Mouse (Mus musculus) frontal cortex, adult 2 months (tissue): ENCODE data around the gene Olfr23. TPM values are rescaled to one million over a fixed set of nuclear protein-coding genes. Genes with fewer than 3 reads are reported as not detected.
"Not testable (repeated sequence)": the region's sequence is repeated elsewhere in the genome, so short reads cannot be mapped to it uniquely, and the experiment has no call there.

Experiments used
- DNase-seq, 2 experiments: peaks; one replicate each; pipeline ENCODE4 v3.0.0; 2022; ENCODE audit warnings: low spot score in 1 of 2; ENCODE audit errors: extremely low spot score in 1 of 2
- polyA plus RNA-seq: library from polyadenylated mRNA; depleted of rRNA; stranded (reverse); fragments of >200 nt; gene quantifications from 2 replicates; pipeline ENCODE4 v1.2.3, GENCODE M21; 2012; rRNA removed

Olfr23 gene
- polyA plus RNA-seq, result not detected in 2 replicates

- no peak for DNase-seq
Observed at GRCm38 (mm10) chr11:73936377-73936776, at the start of gene Olfr23. TSS of gene Olfr23 (plus strand) at chr11:73936677.

DNA sequence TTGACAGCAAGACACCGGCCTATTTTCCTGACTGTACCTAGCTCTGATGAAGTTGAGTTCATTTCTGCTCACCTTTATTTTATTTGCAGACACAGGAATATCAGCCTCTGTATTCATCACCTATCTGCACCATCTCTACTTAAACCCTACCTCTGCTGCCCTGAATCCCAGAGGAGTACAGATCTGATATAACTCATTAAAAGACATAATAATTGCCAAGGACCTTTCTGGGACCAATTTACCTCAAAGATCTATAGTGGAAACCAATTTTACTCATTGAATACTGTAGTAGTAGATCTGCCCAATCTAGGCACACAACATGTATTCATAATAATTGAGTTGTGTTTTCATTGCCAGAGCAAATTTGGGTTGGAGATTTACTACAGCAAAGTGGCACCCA lies 45.8 kb upstream of the Olfr23 start, which contains the start of gene Olfr394:
Gene Olfr394 (minus strand): TSS at position 101 of the 400 bp plus-strand sequence.
- DNase-seq, result no peak

- DNase-seq, result not testable (repeated sequence)
Observed at GRCm38 (mm10) chr11:73909199-73909598, 27.3 kb upstream of the Olfr23 start, which contains the start of gene Olfr395. TSS of gene Olfr395 (minus strand) at chr11:73909299.

DNA sequence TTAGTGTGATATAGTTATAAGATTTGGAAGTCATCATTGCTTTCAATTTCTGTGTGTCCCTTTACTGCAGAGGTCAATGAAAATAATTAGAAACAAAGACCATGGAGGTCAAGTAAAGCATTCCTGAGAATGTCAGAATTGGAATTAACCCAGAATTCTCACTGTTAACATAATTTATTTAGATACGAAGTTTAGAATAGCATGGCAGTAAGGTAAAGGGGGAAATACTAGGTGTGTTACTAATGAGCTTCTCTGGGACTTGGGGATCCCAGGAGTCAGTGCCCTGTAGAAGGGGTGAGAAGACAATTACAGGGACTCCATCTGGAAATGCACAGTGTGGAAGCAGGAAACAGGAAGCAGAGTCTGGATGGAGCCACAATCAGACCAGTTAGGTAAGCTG lies 24.0 kb downstream of the Olfr23 start, which contains the start of gene Olfr397:
Gene Olfr397 (plus strand): TSS at position 301 of the 400 bp plus-strand sequence.
- DNase-seq, result no peak

GRCm38 (mm10) chr11:73990307-73990706 lies 53.8 kb downstream of the Olfr23 start, which contains the start of gene Olfr398:
TSS of gene Olfr398 (minus strand) at chr11:73990407.
- no peak for DNase-seq

Other genes with a start within 250 kb of the Olfr23 start
- not detected in 2 replicates for gene Zfp735, start 247.9 kb upstream of the Olfr23 start, polyA plus RNA-seq
- gene Olfr389, start 156.0 kb upstream of the Olfr23 start, polyA plus RNA-seq, result not detected in 2 replicates
- not detected in 2 replicates for gene Olfr390, start 153.7 kb upstream of the Olfr23 start, polyA plus RNA-seq
- gene Olfr391-ps, start 133.6 kb upstream of the Olfr23 start, polyA plus RNA-seq, result not detected in 2 replicates
- 0.02 TPM in 1 of 2 replicates, not detected in the other for gene Olfr392, start 119.6 kb upstream of the Olfr23 start, polyA plus RNA-seq
- gene Olfr393, start 85.2 kb upstream of the Olfr23 start, polyA plus RNA-seq, result not detected in 2 replicates
- gene Olfr394, start 45.9 kb upstream of the Olfr23 start, polyA plus RNA-seq, result 0.02 TPM in 1 of 2 replicates, not detected in the other
- gene Olfr395, start 27.4 kb upstream of the Olfr23 start, polyA plus RNA-seq, result not detected in 2 replicates
- gene Olfr397, start 24.1 kb downstream of the Olfr23 start, polyA plus RNA-seq, result not detected in 2 replicates
- gene Olfr398, start 53.7 kb downstream of the Olfr23 start, polyA plus RNA-seq, result not detected in 2 replicates
- not detected in 2 replicates for gene Olfr139, start 119.9 kb downstream of the Olfr23 start, polyA plus RNA-seq
- gene Olfr399, start 119.9 kb downstream of the Olfr23 start, polyA plus RNA-seq, result not detected in 2 replicates
- gene Zfp616, start 133.3 kb downstream of the Olfr23 start, polyA plus RNA-seq, result not detected in 2 replicates
- gene Olfr401, start 177.0 kb downstream of the Olfr23 start, polyA plus RNA-seq, result not detected in 2 replicates
- not detected in 2 replicates for gene Olfr402, start 216.9 kb downstream of the Olfr23 start, polyA plus RNA-seq
- gene Olfr403, start 249.6 kb downstream of the Olfr23 start, polyA plus RNA-seq, result not detected in 2 replicates